Mouse (Mus musculus): Measurements from ENCODE around the gene Pank1.
A peak's percentile ranks its signal among the peaks of the same experiment; 100 is the strongest.

The Pank1 gene

GRCm38 (mm10) chr19:34881160-34881559 is 1.9 kb upstream of the Pank1 start:
- no peak for DNase-seq (ENCODE audit: extremely low read depth, low read depth)

- no peak for DNase-seq (ENCODE audit: extremely low read depth, low read depth)
These were observed 369 bp upstream of the Pank1 start for GRCm38 (mm10) chr19:34879624-34880023.

- peak; percentile 96 for DNase-seq (ENCODE audit: extremely low read depth, low read depth)
These were observed 1.2 kb downstream of the Pank1 start for GRCm38 (mm10) chr19:34877898-34878602.

GRCm38 (mm10) chr19:34876676-34877075 is 2.6 kb downstream of the Pank1 start:
- DNase-seq (ENCODE audit: extremely low read depth, low read depth): no peak

GRCm38 (mm10) chr19:34869375-34869774 is 9.9 kb downstream of the Pank1 start:
- no peak for DNase-seq (ENCODE audit: extremely low read depth, low read depth)

- DNase-seq (ENCODE audit: extremely low read depth, low read depth): no peak
These were observed 11.0 kb downstream of the Pank1 start for GRCm38 (mm10) chr19:34868093-34868741.

GRCm38 (mm10) chr19:34863737-34864136 is 15.5 kb downstream of the Pank1 start:
- DNase-seq (ENCODE audit: extremely low read depth, low read depth): no peak

GRCm38 (mm10) chr19:34856021-34856651 is 23.1 kb downstream of the Pank1 start:
- DNase-seq (ENCODE audit: extremely low read depth, low read depth): no peak

GRCm38 (mm10) chr19:34851161-34851560 is 28.1 kb downstream of the Pank1 start:
- DNase-seq (ENCODE audit: extremely low read depth, low read depth): no peak

- DNase-seq (ENCODE audit: extremely low read depth, low read depth): no peak
These were observed 29.8 kb downstream of the Pank1 start for GRCm38 (mm10) chr19:34849426-34849825.

- DNase-seq (ENCODE audit: extremely low read depth, low read depth): peak; percentile 26
These were observed 31.1 kb downstream of the Pank1 start for GRCm38 (mm10) chr19:34848164-34848563.

GRCm38 (mm10) chr19:34847103-34847502 is 32.2 kb downstream of the Pank1 start:
- DNase-seq (ENCODE audit: extremely low read depth, low read depth): no peak

- DNase-seq (ENCODE audit: extremely low read depth, low read depth): peak; percentile 44
These were observed 32.7 kb downstream of the Pank1 start for GRCm38 (mm10) chr19:34846508-34847038.

GRCm38 (mm10) chr19:34846005-34846404 is 33.2 kb downstream of the Pank1 start:
- no peak for DNase-seq (ENCODE audit: extremely low read depth, low read depth)

- no peak for DNase-seq (ENCODE audit: extremely low read depth, low read depth)
These were observed 33.9 kb downstream of the Pank1 start for GRCm38 (mm10) chr19:34845331-34845730.

- DNase-seq (ENCODE audit: extremely low read depth, low read depth): peak; percentile 97
These were observed 34.5 kb downstream of the Pank1 start for GRCm38 (mm10) chr19:34844760-34845159.

GRCm38 (mm10) chr19:34844047-34844446 is 35.2 kb downstream of the Pank1 start:
- peak; percentile 30 for DNase-seq (ENCODE audit: extremely low read depth, low read depth)

- no peak for DNase-seq (ENCODE audit: extremely low read depth, low read depth)
These were observed 37.3 kb downstream of the Pank1 start for GRCm38 (mm10) chr19:34841719-34842506.

- no peak for DNase-seq (ENCODE audit: extremely low read depth, low read depth)
These were observed 40.6 kb downstream of the Pank1 start for GRCm38 (mm10) chr19:34838624-34839023.

- DNase-seq (ENCODE audit: extremely low read depth, low read depth): no peak
These were observed 47.6 kb downstream of the Pank1 start for GRCm38 (mm10) chr19:34831702-34832101.

GRCm38 (mm10) chr19:34827916-34828635 is 51.2 kb downstream of the Pank1 start:
- DNase-seq (ENCODE audit: extremely low read depth, low read depth): no peak

Data from MEL-GATA-1-ER (cell line).